Mouse (Mus musculus) heart, postnatal 0 days (tissue): ENCODE measurements at regions not wholly inside any gene's neighbourhood (a gene's known extent, or its start where the extent isn't known, plus 50 kb on each side); places are given as distances from the start of the nearest gene placed in this dataset.

Experiments
- ATAC-seq: fragments of 200-750 bp; cut with Nextera tagmentation; 2 replicates; pipeline ENCODE4 v1.8.0; 2017; ENCODE audit warnings: low read depth, moderate number of reproducible peaks, moderate library complexity; ENCODE audit not compliant: insufficient read depth
- DNase-seq: peaks from one replicate; pipeline ENCODE4 v3.0.0-alpha.2; 2016; ENCODE audit warnings: low spot score
- H3K27ac ChIP-seq: fragments of 300-500 bp; sonication (generic); 2 replicates; pipeline ENCODE4 v1.5.1; 2014; ENCODE audit warnings: low read depth, mild to moderate bottlenecking
- H3K27me3 ChIP-seq: fragments of 300-500 bp; sonication (generic); 2 replicates; pipeline ENCODE4 v1.6.1; 2014; ENCODE audit warnings: low read length, mixed read lengths; ENCODE audit not compliant: control insufficient read depth, insufficient read depth
- H3K36me3 ChIP-seq: fragments of 300-500 bp; sonication (generic); replicated peaks from 2 replicates; pipeline ENCODE4 v1.6.1; 2014; ENCODE audit warnings: low read length, mixed read lengths; ENCODE audit not compliant: control insufficient read depth, insufficient read depth
- H3K4me1 ChIP-seq: fragments of 300-500 bp; sonication (generic); 2 replicates; pipeline ENCODE4 v1.6.1; 2014; ENCODE audit warnings: antibody characterized with exemption; ENCODE audit not compliant: control insufficient read depth, insufficient read depth
- H3K4me2 ChIP-seq: fragments of 300-500 bp; sonication (generic); 2 replicates; pipeline ENCODE4 v1.6.1; 2014; ENCODE audit warnings: low read depth, mild to moderate bottlenecking, low read length, moderate library complexity
- H3K4me3 ChIP-seq: fragments of 300-500 bp; sonication (generic); 2 replicates; pipeline ENCODE4 v1.5.1; 2014; ENCODE audit warnings: low read depth, low read length
- H3K9ac ChIP-seq: fragments of 300-500 bp; sonication (generic); replicated peaks from 2 replicates; pipeline ENCODE4 v1.6.1; 2014; ENCODE audit warnings: low read depth, low read length, mixed read lengths
- H3K9me3 ChIP-seq: fragments of 300-500 bp; sonication (generic); replicated peaks from 2 replicates; pipeline ENCODE4 v1.6.1; 2016; ENCODE audit warnings: low read length; ENCODE audit not compliant: control insufficient read depth
- CTCF ChIP-seq: IDR thresholded peaks from 2 replicates; pipeline ENCODE4 v1.5.1; 2016; ENCODE audit warnings: antibody characterized with exemption, control low read depth, low read depth
- EP300 ChIP-seq: IDR thresholded peaks from 2 replicates; pipeline ENCODE4 v1.6.1; 2016; ENCODE audit warnings: antibody characterized with exemption, low read depth
- WGBS: fragments of 180-500 bp; shearing (Covaris S2); extraction: QIAGEN DNeasy Blood & Tissue Kit; methylation state at CpG from one replicate; pipeline ENCODE4 v1.1.7; 2014; 5-methylcytosine and 5-hydroxymethylcytosine counted together

GRCm38 (mm10) chr11:90812971-90813370 is 124.8 kb upstream of the Tom1l1 start:
- H3K4me3 ChIP-seq, result no peak overlapping the region
- H3K4me1 ChIP-seq, result no peaks in the 10 kb centered on the region
- ATAC-seq, result no peak

GRCm38 (mm10) chr11:90812530-90812929 is 124.4 kb upstream of the Tom1l1 start:
- no peak overlapping the region for H3K4me3 ChIP-seq
- H3K27ac ChIP-seq, result no peak overlapping the region
- no peak for ATAC-seq
- no peak for DNase-seq
- no peaks in the 10 kb centered on the region for H3K27me3 ChIP-seq
- H3K4me2 ChIP-seq, result no peak overlapping the region
- no peaks in the 10 kb centered on the region for H3K9me3 ChIP-seq
- no peak for TF ChIP-seq EP300
- TF ChIP-seq CTCF, result no peak
- H3K36me3 ChIP-seq, result no peaks in the 10 kb centered on the region
- H3K9ac ChIP-seq, result no peak overlapping the region
- 77% methylated on average over 4 of the region's 4 CpGs for WGBS
- no peaks in the 10 kb centered on the region for H3K4me1 ChIP-seq

More at GRCm38 (mm10) chr11:90812971-90813370, 124.8 kb upstream of the Tom1l1 start:
- Histone ChIP-seq H3K9me3 (no peaks in the 10 kb centered on the region), H3K27me3 (no peaks in the 10 kb centered on the region), H3K36me3 (no peaks in the 10 kb centered on the region), H3K4me2 (no peak overlapping the region), H3K9ac (no peak overlapping the region), H3K27ac (no peak overlapping the region)
- TF ChIP-seq EP300 (no peak), CTCF (no peak)
- DNase-seq, result no peak
- WGBS, result 78% methylated on average over 2 of the region's 2 CpGs

- TF ChIP-seq EP300 (no peak), CTCF (no peak)
- DNase-seq (no peak), ATAC-seq (no peak)
- Histone ChIP-seq H3K9ac (no peak overlapping the region), H3K27me3 (no peaks in the 10 kb centered on the region), H3K9me3 (no peaks in the 10 kb centered on the region), H3K27ac (no peak overlapping the region), H3K36me3 (no peaks in the 10 kb centered on the region), H3K4me3 (no peak overlapping the region), H3K4me1 (no peaks in the 10 kb centered on the region), H3K4me2 (no peak overlapping the region)
- 65% methylated on average over 1 of the region's 1 CpGs for WGBS
Measured at GRCm38 (mm10) chr11:90808443-90808842, 120.3 kb upstream of the Tom1l1 start.

- no peak for TF ChIP-seq CTCF
- no peak for TF ChIP-seq EP300
- Histone ChIP-seq H3K36me3 (no peaks in the 10 kb centered on the region), H3K4me3 (no peak overlapping the region), H3K4me2 (no peak overlapping the region), H3K27me3 (no peaks in the 10 kb centered on the region), H3K9ac (no peak overlapping the region), H3K27ac (no peak overlapping the region), H3K4me1 (no peaks in the 10 kb centered on the region), H3K9me3 (no peaks in the 10 kb centered on the region)
- no peak for ATAC-seq
- WGBS, result 77% methylated on average over 5 of the region's 5 CpGs
- DNase-seq, result no peak
Measured at GRCm38 (mm10) chr11:90807343-90807742, 119.2 kb upstream of the Tom1l1 start.

- ATAC-seq (no peak), DNase-seq (no peak)
- H3K27ac ChIP-seq, result no peak overlapping the region
- 72% methylated on average over 7 of the region's 7 CpGs for WGBS
- no peaks in the 10 kb centered on the region for H3K4me1 ChIP-seq
- no peak overlapping the region for H3K4me2 ChIP-seq
- H3K9ac ChIP-seq, result no peak overlapping the region
- H3K27me3 ChIP-seq, result no peaks in the 10 kb centered on the region
- H3K36me3 ChIP-seq, result no peaks in the 10 kb centered on the region
- no peak overlapping the region for H3K4me3 ChIP-seq
- TF ChIP-seq EP300, result no peak
- TF ChIP-seq CTCF, result no peak
- no peaks in the 10 kb centered on the region for H3K9me3 ChIP-seq
Measured at GRCm38 (mm10) chr11:90802569-90803363, 114.6 kb upstream of the Tom1l1 start.

- Histone ChIP-seq H3K9ac (no peak overlapping the region), H3K27me3 (no peaks in the 10 kb centered on the region), H3K36me3 (no peaks in the 10 kb centered on the region), H3K4me3 (no peak overlapping the region), H3K9me3 (no peaks in the 10 kb centered on the region), H3K4me2 (no peak overlapping the region), H3K27ac (no peak overlapping the region), H3K4me1 (no peaks in the 10 kb centered on the region)
- ATAC-seq (no peak), DNase-seq (no peak)
- WGBS, result 70% methylated on average over 2 of the region's 2 CpGs
- TF ChIP-seq CTCF (no peak), EP300 (no peak)
Measured at GRCm38 (mm10) chr11:90797577-90797976, 109.4 kb upstream of the Tom1l1 start.
